Mouse (Mus musculus) neural tube, embryonic 11.5 days (tissue): ENCODE measurements around the gene Add2. TPM values are rescaled to one million over a fixed set of nuclear protein-coding genes. Genes with fewer than 3 reads are reported as not detected.

ENCODE experiments used
- ATAC-seq: fragments of 200-750 bp; cut with Nextera tagmentation; 2 replicates; pipeline ENCODE4 v1.8.0; 2017; ENCODE audit warnings: moderate number of reproducible peaks, mild to moderate bottlenecking, moderate TSS enrichment, moderate library complexity; ENCODE audit not compliant: insufficient read depth, low FRiP score, low TSS enrichment
- DNase-seq: peaks from one replicate; pipeline ENCODE4 v3.0.0-alpha.2; 2015; ENCODE audit warnings: low spot score
- H3K27ac ChIP-seq: fragments of 300-500 bp; sonication (generic); 2 replicates; pipeline ENCODE4 v1.5.1; 2014; ENCODE audit warnings: low read depth, mild to moderate bottlenecking, low read length
- H3K27me3 ChIP-seq: fragments of 300-500 bp; sonication (generic); 2 replicates; pipeline ENCODE4 v1.6.1; 2014; ENCODE audit warnings: mild to moderate bottlenecking, low read length, mixed read lengths; ENCODE audit not compliant: control insufficient read depth, insufficient read depth
- H3K36me3 ChIP-seq: fragments of 300-500 bp; sonication (generic); 2 replicates; pipeline ENCODE4 v1.6.1; 2014; ENCODE audit warnings: mild to moderate bottlenecking, low read length, moderate library complexity, mixed read lengths; ENCODE audit not compliant: control insufficient read depth, insufficient read depth
- H3K4me1 ChIP-seq: fragments of 300-500 bp; sonication (generic); 2 replicates; pipeline ENCODE4 v1.6.1; 2014; ENCODE audit warnings: low read length, mixed read lengths; ENCODE audit not compliant: control insufficient read depth, insufficient read depth
- H3K4me2 ChIP-seq: fragments of 300-500 bp; sonication (generic); 2 replicates; pipeline ENCODE4 v1.6.1; 2014; ENCODE audit warnings: low read depth, mild to moderate bottlenecking, moderate library complexity
- H3K4me3 ChIP-seq: fragments of 300-500 bp; sonication (generic); 2 replicates; pipeline ENCODE4 v1.5.1; 2014; ENCODE audit warnings: low read depth, low read length
- H3K9ac ChIP-seq: fragments of 300-500 bp; sonication (generic); 2 replicates; pipeline ENCODE4 v1.6.1; 2014; ENCODE audit warnings: mild to moderate bottlenecking, low read length
- H3K9me3 ChIP-seq: fragments of 300-500 bp; sonication (generic); 2 replicates; pipeline ENCODE4 v1.6.1; 2016; ENCODE audit warnings: low read length; ENCODE audit not compliant: control insufficient read depth
- WGBS: fragments of 180-500 bp; shearing (Covaris S2); extraction: QIAGEN DNeasy Blood & Tissue Kit; methylation state at CpG from one replicate; pipeline ENCODE4 v1.1.7; 2014; 5-methylcytosine and 5-hydroxymethylcytosine counted together
- polyA plus RNA-seq: library from polyadenylated mRNA; unstranded; fragments of >200 nt; fragmentation: Nextera tagmentation; extraction: Ambion mirVana; gene quantifications from 2 replicates; pipeline ENCODE4 v1.2.1, GENCODE M21; 2014

The Add2 gene
- polyA plus RNA-seq, 1 experiment from 2014 or later: 67.0 TPM

- H3K9ac ChIP-seq: no peak overlapping the region
- H3K27me3 ChIP-seq: no peaks in the 10 kb centered on the region
- no peak overlapping the region for H3K4me3 ChIP-seq
- peaks cover 3% of the 10 kb centered on the region; the same call in 1 of the 2 replicates for H3K4me1 ChIP-seq
- no peaks in the 10 kb centered on the region for H3K9me3 ChIP-seq
- WGBS: 63% methylated on average over 4 of the region's 4 CpGs
- ATAC-seq (no peak), DNase-seq (no peak)
- no peak overlapping the region for H3K4me2 ChIP-seq
- peaks cover 2% of the 10 kb centered on the region; the same call in 1 of the 2 replicates for H3K36me3 ChIP-seq
- H3K27ac ChIP-seq: no peak overlapping the region
Observed at GRCm38 (mm10) chr6:86097155-86097554, 68.7 kb downstream of the Add2 start.

- no peak for DNase-seq
- no peak overlapping the region for H3K4me3 ChIP-seq
- ATAC-seq: no peak
- H3K27me3 ChIP-seq: no peaks in the 10 kb centered on the region
- H3K36me3 ChIP-seq: peaks cover 2% of the 10 kb centered on the region; the same call in 1 of the 2 replicates
- no peak overlapping the region for H3K27ac ChIP-seq
- no peak overlapping the region for H3K4me2 ChIP-seq
- H3K9me3 ChIP-seq: no peaks in the 10 kb centered on the region
- 83% methylated on average over 4 of the region's 4 CpGs for WGBS
- H3K4me1 ChIP-seq: peaks cover 7% of the 10 kb centered on the region; the same call in 1 of the 2 replicates
- no peak overlapping the region for H3K9ac ChIP-seq
Observed at GRCm38 (mm10) chr6:86099003-86099402, 70.5 kb downstream of the Add2 start.

- no peaks in the 10 kb centered on the region for H3K9me3 ChIP-seq
- H3K27me3 ChIP-seq: no peaks in the 10 kb centered on the region
- H3K36me3 ChIP-seq: peaks cover 2% of the 10 kb centered on the region; the same call in 1 of the 2 replicates
- ATAC-seq: no peak
- no peak for DNase-seq
- no peak overlapping the region for H3K4me2 ChIP-seq
- H3K4me3 ChIP-seq: no peak overlapping the region
- no peak overlapping the region for H3K9ac ChIP-seq
- no peak overlapping the region for H3K27ac ChIP-seq
- peaks cover 7% of the 10 kb centered on the region; the same call in 1 of the 2 replicates for H3K4me1 ChIP-seq
- 71% methylated on average over 5 of the region's 5 CpGs for WGBS
Observed at GRCm38 (mm10) chr6:86101451-86101850, 73.0 kb downstream of the Add2 start.

- 84% methylated on average over 5 of the region's 5 CpGs for WGBS
- H3K9me3 ChIP-seq: no peaks in the 10 kb centered on the region
- no peak overlapping the region for H3K4me3 ChIP-seq
- H3K36me3 ChIP-seq: no peaks in the 10 kb centered on the region; the same call in 1 of the 2 replicates
- H3K27ac ChIP-seq: no peak overlapping the region
- peaks cover 7% of the 10 kb centered on the region; the same call in 1 of the 2 replicates for H3K4me1 ChIP-seq
- ATAC-seq (no peak), DNase-seq (no peak)
- no peaks in the 10 kb centered on the region for H3K27me3 ChIP-seq
- no peak overlapping the region for H3K4me2 ChIP-seq
- H3K9ac ChIP-seq: no peak overlapping the region
Observed at GRCm38 (mm10) chr6:86102874-86103273, 74.4 kb downstream of the Add2 start.

GRCm38 (mm10) chr6:86103614-86104013 lies 75.1 kb downstream of the Add2 start:
- no peaks in the 10 kb centered on the region for H3K9me3 ChIP-seq
- H3K27me3 ChIP-seq: no peaks in the 10 kb centered on the region
- no peak overlapping the region for H3K27ac ChIP-seq
- no peak overlapping the region for H3K9ac ChIP-seq
- ATAC-seq (no peak), DNase-seq (no peak)
- 77% methylated on average over 4 of the region's 4 CpGs for WGBS
- H3K36me3 ChIP-seq: peaks cover 2% of the 10 kb centered on the region; the same call in 1 of the 2 replicates
- H3K4me3 ChIP-seq: no peak overlapping the region
- H3K4me1 ChIP-seq: peaks cover 5% of the 10 kb centered on the region; the same call in 1 of the 2 replicates
- H3K4me2 ChIP-seq: no peak overlapping the region

GRCm38 (mm10) chr6:86104719-86105118 lies 76.2 kb downstream of the Add2 start:
- H3K27me3 ChIP-seq: no peaks in the 10 kb centered on the region
- no peak overlapping the region for H3K4me3 ChIP-seq
- H3K4me1 ChIP-seq: peaks cover 5% of the 10 kb centered on the region; the same call in 1 of the 2 replicates
- 82% methylated on average over 4 of the region's 4 CpGs for WGBS
- DNase-seq (no peak), ATAC-seq (no peak)
- H3K4me2 ChIP-seq: no peak overlapping the region
- H3K36me3 ChIP-seq: peaks cover 2% of the 10 kb centered on the region; the same call in 1 of the 2 replicates
- H3K9ac ChIP-seq: no peak overlapping the region
- H3K9me3 ChIP-seq: no peaks in the 10 kb centered on the region
- H3K27ac ChIP-seq: no peak overlapping the region

- Histone ChIP-seq H3K4me3 (no peak overlapping the region), H3K4me1 (peaks cover 5% of the 10 kb centered on the region; the same call in 1 of the 2 replicates), H3K9me3 (no peaks in the 10 kb centered on the region), H3K27ac (no peak overlapping the region), H3K36me3 (peaks cover 2% of the 10 kb centered on the region; the same call in 1 of the 2 replicates), H3K9ac (no peak overlapping the region), H3K4me2 (no peak overlapping the region), H3K27me3 (no peaks in the 10 kb centered on the region)
- DNase-seq: no peak
- ATAC-seq: no peak
- WGBS: 86% methylated on average over 12 of the region's 12 CpGs
Observed at GRCm38 (mm10) chr6:86106045-86106444, 77.6 kb downstream of the Add2 start.

- H3K9me3 ChIP-seq: no peaks in the 10 kb centered on the region
- peaks cover 5% of the 10 kb centered on the region; the same call in 1 of the 2 replicates for H3K4me1 ChIP-seq
- DNase-seq: no peak
- no peaks in the 10 kb centered on the region for H3K27me3 ChIP-seq
- no peak for ATAC-seq
- no peak overlapping the region for H3K4me3 ChIP-seq
- H3K27ac ChIP-seq: no peak overlapping the region
- H3K9ac ChIP-seq: no peak overlapping the region
- H3K4me2 ChIP-seq: no peak overlapping the region
- 85% methylated on average over 4 of the region's 4 CpGs for WGBS
- peaks cover 2% of the 10 kb centered on the region; the same call in 1 of the 2 replicates for H3K36me3 ChIP-seq
Observed at GRCm38 (mm10) chr6:86107101-86107500, 78.6 kb downstream of the Add2 start.

GRCm38 (mm10) chr6:86115843-86116242 lies 87.4 kb downstream of the Add2 start:
- H3K9me3 ChIP-seq: no peaks in the 10 kb centered on the region
- no peaks in the 10 kb centered on the region for H3K36me3 ChIP-seq
- H3K27me3 ChIP-seq: no peaks in the 10 kb centered on the region
- ATAC-seq (no peak), DNase-seq (no peak)
- H3K4me1 ChIP-seq: no peaks in the 10 kb centered on the region
- 91% methylated on average over 3 of the region's 3 CpGs for WGBS
- no peak overlapping the region for H3K4me3 ChIP-seq
- no peak overlapping the region for H3K4me2 ChIP-seq
- no peak overlapping the region for H3K27ac ChIP-seq
- no peak overlapping the region for H3K9ac ChIP-seq
